Mouse (Mus musculus) intestine, embryonic 14.5 days (tissue): ENCODE data around the gene Fam208a. TPM values are rescaled to one million over a fixed set of nuclear protein-coding genes. Genes with fewer than 3 reads are reported as not detected.

Source experiments
- ATAC-seq: fragments of 200-750 bp; cut with Nextera tagmentation; replicated peaks from 2 replicates; pipeline ENCODE4 v1.8.0; 2017; ENCODE audit warnings: low read depth, moderate number of reproducible peaks, moderate TSS enrichment, moderate library complexity; ENCODE audit not compliant: low FRiP score, low TSS enrichment
- DNase-seq: peaks from one replicate; pipeline ENCODE4 v3.0.0-alpha.2; 2018; ENCODE audit warnings: low spot score
- H3K27ac ChIP-seq: fragments of 300-500 bp; sonication (generic); 2 replicates; pipeline ENCODE4 v1.5.1; 2014; ENCODE audit warnings: low read depth, mild to moderate bottlenecking, control low read depth
- H3K27me3 ChIP-seq: fragments of 300-500 bp; sonication (generic); replicated peaks from 2 replicates; pipeline ENCODE4 v1.6.1; 2014; ENCODE audit warnings: low read length, control low read depth; ENCODE audit not compliant: control insufficient read depth, insufficient read depth
- H3K36me3 ChIP-seq: fragments of 300-500 bp; sonication (generic); 2 replicates; pipeline ENCODE4 v1.6.1; 2014; ENCODE audit warnings: low read length, control low read depth; ENCODE audit not compliant: control insufficient read depth, insufficient read depth
- H3K4me1 ChIP-seq: fragments of 300-500 bp; sonication (generic); replicated peaks from 2 replicates; pipeline ENCODE4 v1.6.1; 2014; ENCODE audit warnings: low read length, control low read depth, mixed read lengths; ENCODE audit not compliant: control insufficient read depth, insufficient read depth
- H3K4me2 ChIP-seq: fragments of 300-500 bp; sonication (generic); 2 replicates; pipeline ENCODE4 v1.6.1; 2014; ENCODE audit warnings: low read length
- H3K4me3 ChIP-seq: fragments of 300-500 bp; sonication (generic); 2 replicates; pipeline ENCODE4 v1.5.1; 2014; ENCODE audit warnings: low read depth, low read length, control low read depth, mixed read lengths
- H3K9ac ChIP-seq: fragments of 300-500 bp; sonication (generic); 2 replicates; pipeline ENCODE4 v1.6.1; 2014; ENCODE audit warnings: mild to moderate bottlenecking, low read length
- H3K9me3 ChIP-seq: fragments of 300-500 bp; sonication (generic); 2 replicates; pipeline ENCODE4 v1.6.1; 2016; ENCODE audit warnings: low read length, control low read depth; ENCODE audit not compliant: control insufficient read depth
- WGBS: fragments of 180-500 bp; shearing (Covaris S2); extraction: QIAGEN DNeasy Blood & Tissue Kit; methylation state at CpG from one replicate; pipeline ENCODE4 v1.1.7; 2014; 5-methylcytosine and 5-hydroxymethylcytosine counted together
- polyA plus RNA-seq: library from polyadenylated mRNA; unstranded; fragments of >200 nt; fragmentation: Nextera tagmentation; extraction: Ambion mirVana; gene quantifications from 2 replicates; pipeline ENCODE4 v1.2.1, GENCODE M21; 2014

The Fam208a gene
- polyA plus RNA-seq, 1 experiment from 2014 or later = 11.3 TPM

DNA sequence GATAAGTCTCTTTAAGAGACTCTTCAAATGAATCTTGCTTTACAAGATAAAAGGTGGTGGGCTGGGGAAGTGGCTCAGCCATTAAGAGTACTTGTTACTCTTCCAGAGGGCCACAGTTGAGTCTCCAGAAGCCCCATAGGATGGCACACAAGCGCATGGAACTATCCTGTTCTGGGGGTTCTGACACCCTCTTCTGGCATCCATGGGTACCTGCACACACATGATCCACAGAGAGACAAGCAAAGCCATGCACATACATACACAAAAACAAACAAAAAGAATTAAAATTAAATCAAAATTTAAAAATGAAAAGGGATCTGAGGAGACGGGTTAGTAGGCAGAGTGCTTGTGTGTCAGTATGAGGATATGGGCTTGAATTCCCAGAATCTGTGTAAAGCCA is 36.0 kb upstream of the Fam208a start:
- Histone ChIP-seq H3K4me1 (no peaks in the 10 kb centered on the region; the same call in 1 of the 2 replicates), H3K4me2 (no peak overlapping the region), H3K27ac (no peak overlapping the region), H3K4me3 (no peak overlapping the region), H3K36me3 (no peaks in the 10 kb centered on the region), H3K9me3 (0 out of 2 replicates have a peak, but pooled peaks cover 4% of the 10 kb centered on the region), H3K9ac (no peak overlapping the region), H3K27me3 (no peaks in the 10 kb centered on the region)
- DNase-seq (no peak), ATAC-seq (no peak)
- WGBS = 88% methylated on average over 2 of the region's 2 CpGs

- Histone ChIP-seq H3K4me2 (no peak overlapping the region), H3K27ac (no peak overlapping the region), H3K4me3 (no peak overlapping the region), H3K27me3 (no peaks in the 10 kb centered on the region), H3K36me3 (no peaks in the 10 kb centered on the region), H3K9me3 (0 out of 2 replicates have a peak, but pooled peaks cover 4% of the 10 kb centered on the region), H3K4me1 (no peaks in the 10 kb centered on the region; the same call in 1 of the 2 replicates), H3K9ac (no peak overlapping the region)
- ATAC-seq = no peak
- no peak for DNase-seq
- WGBS = 39% methylated on average over 10 of the region's 10 CpGs
Measured at GRCm38 (mm10) chr14:27393806-27394205, 34.8 kb upstream of the Fam208a start.

DNA sequence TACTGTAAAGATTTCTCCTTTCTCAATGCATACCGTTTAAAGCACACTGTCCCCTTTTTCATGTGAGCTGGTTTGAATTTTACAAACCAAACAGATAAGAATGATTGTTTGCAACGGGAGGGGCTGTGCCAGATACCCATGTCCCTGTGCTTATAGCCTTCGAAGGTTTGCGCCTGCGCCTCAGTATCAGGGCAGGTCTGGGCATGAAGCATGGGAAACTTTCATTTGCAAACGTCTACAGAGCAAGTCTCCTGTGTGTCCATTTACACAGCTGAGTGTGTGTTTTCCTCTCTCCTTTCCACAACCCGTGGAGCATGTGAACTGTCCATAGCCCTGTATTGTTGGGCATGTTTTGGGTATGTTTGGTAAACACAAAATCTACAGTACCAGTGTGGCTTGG is 32.2 kb upstream of the Fam208a start:
- Histone ChIP-seq H3K9me3 (no peaks in the 10 kb centered on the region), H3K4me2 (no peak overlapping the region), H3K4me3 (no peak overlapping the region), H3K27me3 (no peaks in the 10 kb centered on the region), H3K27ac (no peak overlapping the region), H3K9ac (no peak overlapping the region), H3K4me1 (no peaks in the 10 kb centered on the region; the same call in 1 of the 2 replicates), H3K36me3 (0 out of 2 replicates have a peak, but pooled peaks cover 3% of the 10 kb centered on the region)
- 61% methylated on average over 7 of the region's 7 CpGs for WGBS
- ATAC-seq = no peak
- DNase-seq = no peak

- ATAC-seq = no peak
- WGBS = 84% methylated on average over 6 of the region's 6 CpGs
- H3K9ac ChIP-seq = no peak overlapping the region
Measured at GRCm38 (mm10) chr14:27397526-27397925, 31.1 kb upstream of the Fam208a start.

DNA sequence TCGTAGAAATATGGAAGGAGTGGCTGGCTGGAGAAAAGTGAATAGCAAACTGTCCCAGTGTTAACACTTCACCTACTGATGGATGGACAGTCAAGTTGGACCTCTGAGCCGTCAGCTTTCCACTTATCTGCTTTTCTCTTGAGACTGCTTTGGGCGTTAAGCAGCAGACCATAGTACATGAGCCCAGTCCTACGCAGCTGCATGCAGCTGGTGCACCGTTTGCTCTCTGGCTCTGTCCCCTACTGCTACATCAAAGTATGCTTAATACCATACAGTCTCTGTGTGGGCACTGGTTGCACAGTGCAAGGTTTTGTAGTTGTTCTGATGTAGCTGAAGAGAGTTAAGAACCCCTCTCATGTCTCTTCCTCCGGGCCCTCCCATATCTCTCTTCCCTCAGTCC is 28.1 kb upstream of the Fam208a start:
- Histone ChIP-seq H3K4me1 (no peaks in the 10 kb centered on the region), H3K27me3 (no peaks in the 10 kb centered on the region), H3K36me3 (0 out of 2 replicates have a peak, but pooled peaks cover 3% of the 10 kb centered on the region), H3K9ac (no peak overlapping the region), H3K9me3 (no peaks in the 10 kb centered on the region), H3K27ac (peak overlapping the region; percentile 27; the same call in 1 of the 2 replicates), H3K4me2 (no peak overlapping the region), H3K4me3 (no peak overlapping the region)
- WGBS = 75% methylated on average over 6 of the region's 6 CpGs
- ATAC-seq (no peak), DNase-seq (no peak)

More at GRCm38 (mm10) chr14:27397526-27397925, 31.1 kb upstream of the Fam208a start:
- DNase-seq = no peak
- H3K27me3 ChIP-seq = no peaks in the 10 kb centered on the region
- no peak overlapping the region for H3K4me3 ChIP-seq
- no peaks in the 10 kb centered on the region; the same call in 1 of the 2 replicates for H3K4me1 ChIP-seq
- no peak overlapping the region for H3K4me2 ChIP-seq
- 0 out of 2 replicates have a peak, but pooled peaks cover 3% of the 10 kb centered on the region for H3K36me3 ChIP-seq
- no peaks in the 10 kb centered on the region for H3K9me3 ChIP-seq
- no peak overlapping the region for H3K27ac ChIP-seq

- H3K9ac ChIP-seq = no peak overlapping the region
- 72% methylated on average over 12 of the region's 12 CpGs for WGBS
- H3K4me1 ChIP-seq = no peaks in the 10 kb centered on the region
- 0 out of 2 replicates have a peak, but pooled peaks cover 3% of the 10 kb centered on the region for H3K36me3 ChIP-seq
- DNase-seq (no peak), ATAC-seq (no peak)
- no peaks in the 10 kb centered on the region for H3K27me3 ChIP-seq
- H3K9me3 ChIP-seq = no peaks in the 10 kb centered on the region
- H3K27ac ChIP-seq = no peak overlapping the region
- H3K4me3 ChIP-seq = no peak overlapping the region
- H3K4me2 ChIP-seq = no peak overlapping the region
Measured at GRCm38 (mm10) chr14:27401717-27402278, 26.8 kb upstream of the Fam208a start.

DNA sequence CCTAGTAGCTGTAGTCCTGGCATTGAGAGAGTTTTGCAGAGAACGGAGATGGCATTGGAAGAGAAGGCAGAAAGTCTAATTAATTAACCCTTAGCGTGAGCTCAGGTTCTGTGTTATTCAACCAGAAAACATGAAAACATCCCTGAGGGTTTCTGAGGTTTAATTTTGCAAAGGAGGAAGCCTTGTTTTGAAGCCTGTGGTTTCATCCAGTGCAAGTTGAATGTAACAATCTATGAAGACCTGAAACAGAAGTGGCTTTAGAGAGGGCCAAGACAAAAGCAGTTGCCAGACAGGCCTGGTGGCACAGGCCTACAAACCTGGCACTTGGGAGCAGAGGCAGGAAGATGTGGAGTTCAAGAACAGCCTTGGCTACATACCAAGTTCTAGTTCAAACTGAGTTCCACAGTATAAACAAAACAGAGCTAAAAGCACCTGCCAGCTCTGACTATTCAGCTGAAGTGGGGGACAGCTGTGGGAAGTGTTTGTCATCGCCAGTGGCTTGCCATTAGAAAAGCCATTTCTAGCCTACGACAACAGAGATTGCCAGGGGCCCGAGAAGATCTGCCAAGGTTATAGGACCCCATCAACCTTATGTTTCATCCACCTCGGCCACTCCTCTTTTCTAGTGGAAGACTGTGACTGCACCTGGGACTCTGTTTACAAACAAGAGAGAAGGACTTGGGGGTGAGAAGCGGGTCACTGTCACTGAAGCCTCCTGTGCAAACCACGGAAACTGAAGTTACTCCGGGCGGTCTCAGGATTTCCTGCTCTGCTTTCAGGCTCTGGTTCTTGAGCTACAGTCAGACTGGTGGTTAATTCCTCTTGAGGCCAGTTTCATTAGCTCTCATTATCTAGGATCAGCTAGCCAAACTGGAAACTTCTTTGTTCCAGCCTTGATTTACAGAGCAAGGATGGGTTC is 26.0 kb upstream of the Fam208a start:
- H3K36me3 ChIP-seq = 0 out of 2 replicates have a peak, but pooled peaks cover 3% of the 10 kb centered on the region
- no peak overlapping the region for H3K4me2 ChIP-seq
- no peaks in the 10 kb centered on the region for H3K27me3 ChIP-seq
- DNase-seq (no peak), ATAC-seq (no peak)
- no peak overlapping the region for H3K9ac ChIP-seq
- H3K9me3 ChIP-seq = no peaks in the 10 kb centered on the region
- H3K4me1 ChIP-seq = no peaks in the 10 kb centered on the region
- H3K27ac ChIP-seq = no peak overlapping the region
- H3K4me3 ChIP-seq = no peak overlapping the region
- 71% methylated on average over 10 of the region's 10 CpGs for WGBS

- Histone ChIP-seq H3K4me3 (no peak overlapping the region), H3K9me3 (no peaks in the 10 kb centered on the region), H3K9ac (no peak overlapping the region), H3K4me2 (no peak overlapping the region), H3K36me3 (0 out of 2 replicates have a peak, but pooled peaks cover 3% of the 10 kb centered on the region), H3K27me3 (no peaks in the 10 kb centered on the region), H3K27ac (no peak overlapping the region), H3K4me1 (no peaks in the 10 kb centered on the region)
- ATAC-seq = no peak
- 90% methylated on average over 4 of the region's 4 CpGs for WGBS
- no peak for DNase-seq
Measured at GRCm38 (mm10) chr14:27405452-27405851, 23.2 kb upstream of the Fam208a start.
